Mouse (Mus musculus): ENCODE measurements around the gene Tmbim6. TPM values are rescaled to one million over a fixed set of nuclear protein-coding genes. Genes with fewer than 3 reads are reported as not detected.

The Tmbim6 gene
- 100 to 1,000 TPM; 309 to 315 TPM for total RNA-seq (2021)

GRCm38 (mm10) chr15:99392486-99393385 lies at the start of gene Tmbim6:
Tmbim6 (plus strand) TSS chr15:99392882.
- peak; percentile 99 to 100 for DNase-seq (ENCODE audit: extremely low spot score in 1 of 2, low spot score in 2 of 2)
- intact Hi-C loops (cut with DNase I): no loop called here

- DNase-seq (ENCODE audit: extremely low spot score in 1 of 2, low spot score in 2 of 2): peak; percentile 60 to 70
- intact Hi-C loops (cut with DNase I): no loop called here
Observed at GRCm38 (mm10) chr15:99343414-99344147, 49.1 kb upstream of the Tmbim6 start.

GRCm38 (mm10) chr15:99344148-99344870 lies 48.4 kb upstream of the Tmbim6 start:
- intact Hi-C loops (cut with DNase I): no loop called here
- DNase-seq (ENCODE audit: extremely low spot score in 1 of 2, low spot score in 2 of 2): no peak

GRCm38 (mm10) chr15:99344961-99345360 lies 47.7 kb upstream of the Tmbim6 start:
- no peak for DNase-seq (ENCODE audit: extremely low spot score in 1 of 2, low spot score in 2 of 2)
- intact Hi-C loops (cut with DNase I): no loop called here

- intact Hi-C loops (cut with DNase I): no loop called here
- no peak for DNase-seq (ENCODE audit: extremely low spot score in 1 of 2, low spot score in 2 of 2)
Observed at GRCm38 (mm10) chr15:99351610-99352009, 41.1 kb upstream of the Tmbim6 start.

- intact Hi-C loops (cut with DNase I): no loop called here
- DNase-seq (ENCODE audit: extremely low spot score in 1 of 2, low spot score in 2 of 2): no peak
Observed at GRCm38 (mm10) chr15:99352306-99352705, 40.4 kb upstream of the Tmbim6 start.

GRCm38 (mm10) chr15:99355660-99356059 lies 37.0 kb upstream of the Tmbim6 start:
- intact Hi-C loops (cut with DNase I): no loop called here

GRCm38 (mm10) chr15:99356462-99356861 lies 36.2 kb upstream of the Tmbim6 start:
- no peak for DNase-seq (ENCODE audit: extremely low spot score in 1 of 2, low spot score in 2 of 2)
- intact Hi-C loops (cut with DNase I): no loop called here

More at GRCm38 (mm10) chr15:99355660-99356059, 37.0 kb upstream of the Tmbim6 start:
- DNase-seq (ENCODE audit: extremely low spot score in 1 of 2, low spot score in 2 of 2): no peak

- no peak for DNase-seq (ENCODE audit: extremely low spot score in 1 of 2, low spot score in 2 of 2)
- intact Hi-C loops (cut with DNase I): no loop called here
Observed at GRCm38 (mm10) chr15:99358952-99359351, 33.7 kb upstream of the Tmbim6 start.

- intact Hi-C loops (cut with DNase I): no loop called here
- no peak for DNase-seq (ENCODE audit: extremely low spot score in 1 of 2, low spot score in 2 of 2)
Observed at GRCm38 (mm10) chr15:99364022-99364530, 28.6 kb upstream of the Tmbim6 start.

GRCm38 (mm10) chr15:99364921-99365320 lies 27.8 kb upstream of the Tmbim6 start:
- DNase-seq (ENCODE audit: extremely low spot score in 1 of 2, low spot score in 2 of 2): no peak
- intact Hi-C loops (cut with DNase I): no loop called here

GRCm38 (mm10) chr15:99368583-99369266 lies 24.0 kb upstream of the Tmbim6 start:
- no peak for DNase-seq (ENCODE audit: extremely low spot score in 1 of 2, low spot score in 2 of 2)
- intact Hi-C loops (cut with DNase I): no loop called here

GRCm38 (mm10) chr15:99369391-99370171 lies 23.1 kb upstream of the Tmbim6 start:
- intact Hi-C loops (cut with DNase I): loop anchor here (2.0 kb wide), 1 partner anchor 53 kb away; no protein-coding TSS in a partner anchor
- peak in 1 of 2 experiments; percentile 67 for DNase-seq (ENCODE audit: extremely low spot score in 1 of 2, low spot score in 2 of 2)

GRCm38 (mm10) chr15:99370259-99370691 lies 22.4 kb upstream of the Tmbim6 start, which contains the start of gene Fmnl3:
Fmnl3 (minus strand) TSS chr15:99370482.
- intact Hi-C loops (cut with DNase I): loop anchor here (2.0 kb wide), 1 partner anchor 53 kb away; no protein-coding TSS in a partner anchor
- DNase-seq (ENCODE audit: extremely low spot score in 1 of 2, low spot score in 2 of 2): peak; percentile 95 to 97

GRCm38 (mm10) chr15:99371526-99372340 lies 20.9 kb upstream of the Tmbim6 start:
- no peak for DNase-seq (ENCODE audit: extremely low spot score in 1 of 2, low spot score in 2 of 2)
- intact Hi-C loops (cut with DNase I): loop anchor here (2.0 kb wide), 1 partner anchor 55 kb away; no protein-coding TSS in a partner anchor

- intact Hi-C loops (cut with DNase I): no loop called here
- no peak for DNase-seq (ENCODE audit: extremely low spot score in 1 of 2, low spot score in 2 of 2)
Observed at GRCm38 (mm10) chr15:99372761-99373160, 19.9 kb upstream of the Tmbim6 start.

GRCm38 (mm10) chr15:99375036-99375435 lies 17.6 kb upstream of the Tmbim6 start:
- no peak for DNase-seq (ENCODE audit: extremely low spot score in 1 of 2, low spot score in 2 of 2)
- intact Hi-C loops (cut with DNase I): no loop called here

Data from left cerebral cortex, postnatal 10 days (tissue).